Mouse (Mus musculus): ENCODE results near the gene Mbnl1. TPM values are rescaled to one million over a fixed set of nuclear protein-coding genes. Genes with fewer than 3 reads are reported as not detected.

Gene Mbnl1
- polyA plus RNA-seq, 1 experiment from 2014 or later: 68.8 TPM

DNA sequence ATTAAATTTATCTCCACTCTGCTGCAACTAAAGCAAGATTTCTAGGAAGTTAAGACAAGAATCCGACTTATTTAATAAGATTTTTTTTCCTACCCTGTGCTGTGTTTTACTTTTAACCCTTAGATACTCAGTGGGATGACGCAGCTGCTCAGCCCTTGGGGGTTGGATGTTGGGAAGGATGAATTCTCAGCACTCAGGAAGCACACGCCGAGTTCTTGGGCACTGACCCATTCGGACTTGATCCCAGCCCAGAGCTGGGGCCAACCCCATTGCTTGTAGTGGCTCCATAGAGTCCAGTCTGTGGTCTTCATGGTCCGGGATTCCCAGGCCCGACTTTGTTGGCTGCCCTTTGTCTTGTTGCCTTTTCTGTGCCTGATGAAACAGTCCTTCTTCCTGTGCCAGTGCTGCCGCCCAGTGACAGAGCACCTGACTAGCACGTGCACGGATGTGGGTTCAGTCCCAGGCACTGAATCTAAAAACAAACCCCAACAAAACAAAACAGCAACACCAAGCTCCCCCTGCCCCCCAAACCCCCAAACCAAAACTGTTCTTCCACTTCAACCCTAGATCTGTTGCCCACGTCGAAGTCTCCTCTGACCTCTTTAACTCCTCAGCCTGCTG is 43.5 kb downstream of the Mbnl1 start:
- no peaks in the 10 kb centered on the region for H3K27me3 ChIP-seq (ENCODE audit: control insufficient read depth, insufficient read depth, low read length)
- H3K9ac ChIP-seq (replicated peaks; ENCODE audit: low read length): no peak overlapping the region
- no peak overlapping the region for H3K27ac ChIP-seq (replicated peaks; ENCODE audit: low read depth, low read length)
- ATAC-seq (replicated peaks; ENCODE audit: insufficient number of reproducible peaks, low FRiP score, low TSS enrichment, low read depth): no peak
- H3K4me2 ChIP-seq (ENCODE audit: low read depth, low read length): no peak overlapping the region
- H3K4me3 ChIP-seq (ENCODE audit: low read depth, low read length): no peak overlapping the region
- no peaks in the 10 kb centered on the region for H3K36me3 ChIP-seq (replicated peaks; ENCODE audit: control insufficient read depth, insufficient read depth, low read depth, low read length)
- no peaks in the 10 kb centered on the region for H3K9me3 ChIP-seq (replicated peaks; ENCODE audit: control insufficient read depth, low read length)
- no peaks in the 10 kb centered on the region for H3K4me1 ChIP-seq (ENCODE audit: control insufficient read depth, insufficient read depth, low read length)
- WGBS: 32% methylated on average over 12 of the region's 12 CpGs
- DNase-seq (ENCODE audit: low spot score): no peak

DNA sequence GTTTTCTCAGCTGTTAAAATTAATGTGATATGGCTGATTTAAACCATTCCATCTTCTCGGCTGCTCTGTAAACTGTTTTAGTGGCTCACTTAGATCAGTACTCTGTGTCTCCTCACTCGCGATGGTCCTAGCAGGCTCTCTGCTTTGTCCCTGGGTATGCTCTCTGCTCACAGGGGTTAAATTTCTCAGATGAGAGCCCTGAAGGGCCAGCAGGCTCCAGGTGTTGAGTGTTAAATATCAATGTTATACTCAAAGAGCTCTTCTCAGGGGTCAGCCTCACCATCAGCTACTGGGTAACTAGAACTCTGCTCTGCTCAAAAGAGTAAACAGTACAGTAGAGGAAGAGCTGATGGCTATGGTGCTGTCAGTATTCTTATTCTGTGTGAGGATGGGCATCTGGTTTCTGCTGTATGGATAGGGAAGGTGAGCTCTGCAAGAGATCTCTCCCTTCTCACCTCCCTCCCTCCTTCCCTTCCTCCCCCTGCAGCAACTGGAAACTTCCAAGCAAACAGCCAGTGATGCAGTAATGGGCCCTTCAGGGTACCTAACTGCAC is 44.7 kb downstream of the Mbnl1 start:
- DNase-seq (ENCODE audit: low spot score) (no peak), ATAC-seq (replicated peaks; ENCODE audit: insufficient number of reproducible peaks, low FRiP score, low TSS enrichment, low read depth) (no peak; the same call in 1 of the 2 replicates)
- H3K9me3 ChIP-seq (replicated peaks; ENCODE audit: control insufficient read depth, low read length): no peaks in the 10 kb centered on the region
- no peaks in the 10 kb centered on the region for H3K27me3 ChIP-seq (ENCODE audit: control insufficient read depth, insufficient read depth, low read length)
- no peak overlapping the region for H3K9ac ChIP-seq (replicated peaks; ENCODE audit: low read length)
- WGBS: 35% methylated on average over 3 of the region's 3 CpGs
- H3K36me3 ChIP-seq (replicated peaks; ENCODE audit: control insufficient read depth, insufficient read depth, low read depth, low read length): no peaks in the 10 kb centered on the region
- H3K27ac ChIP-seq (replicated peaks; ENCODE audit: low read depth, low read length): 0 out of 2 replicates have a peak overlapping the region, but pooled peaks have one; percentile 20
- no peak overlapping the region; the same call in 1 of the 2 replicates for H3K4me2 ChIP-seq (ENCODE audit: low read depth, low read length)
- no peak overlapping the region for H3K4me3 ChIP-seq (ENCODE audit: low read depth, low read length)
- H3K4me1 ChIP-seq (ENCODE audit: control insufficient read depth, insufficient read depth, low read length): no peaks in the 10 kb centered on the region

DNA sequence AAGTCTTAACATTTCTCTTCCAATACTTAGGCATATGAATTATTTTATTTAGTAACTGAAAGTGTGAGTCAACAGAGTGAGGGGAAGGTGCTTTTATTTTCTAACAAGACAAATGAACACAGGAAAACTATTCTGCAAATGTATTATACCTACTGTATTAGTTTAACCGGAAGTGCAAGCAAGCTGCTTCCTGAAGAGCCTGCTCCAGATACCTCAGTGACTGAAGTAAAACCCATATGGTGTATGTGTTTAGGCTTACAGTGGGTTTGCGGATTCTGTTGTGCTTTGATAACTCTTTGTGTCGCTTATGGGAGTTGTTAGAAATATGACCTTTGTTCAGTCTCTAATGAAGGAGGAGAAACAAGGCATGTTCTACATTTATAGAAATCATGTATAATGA is 46.7 kb downstream of the Mbnl1 start:
- DNase-seq (ENCODE audit: low spot score) (no peak), ATAC-seq (replicated peaks; ENCODE audit: insufficient number of reproducible peaks, low FRiP score, low TSS enrichment, low read depth) (no peak)
- Histone ChIP-seq H3K4me1 (ENCODE audit: control insufficient read depth, insufficient read depth, low read length) (no peaks in the 10 kb centered on the region), H3K9ac (replicated peaks; ENCODE audit: low read length) (no peak overlapping the region), H3K27ac (replicated peaks; ENCODE audit: low read depth, low read length) (no peak overlapping the region), H3K27me3 (ENCODE audit: control insufficient read depth, insufficient read depth, low read length) (no peaks in the 10 kb centered on the region), H3K4me3 (ENCODE audit: low read depth, low read length) (no peak overlapping the region), H3K9me3 (replicated peaks; ENCODE audit: control insufficient read depth, low read length) (no peaks in the 10 kb centered on the region), H3K36me3 (replicated peaks; ENCODE audit: control insufficient read depth, insufficient read depth, low read depth, low read length) (no peaks in the 10 kb centered on the region), H3K4me2 (ENCODE audit: low read depth, low read length) (no peak overlapping the region)
- WGBS: 74% methylated on average over 3 of the region's 3 CpGs

DNA sequence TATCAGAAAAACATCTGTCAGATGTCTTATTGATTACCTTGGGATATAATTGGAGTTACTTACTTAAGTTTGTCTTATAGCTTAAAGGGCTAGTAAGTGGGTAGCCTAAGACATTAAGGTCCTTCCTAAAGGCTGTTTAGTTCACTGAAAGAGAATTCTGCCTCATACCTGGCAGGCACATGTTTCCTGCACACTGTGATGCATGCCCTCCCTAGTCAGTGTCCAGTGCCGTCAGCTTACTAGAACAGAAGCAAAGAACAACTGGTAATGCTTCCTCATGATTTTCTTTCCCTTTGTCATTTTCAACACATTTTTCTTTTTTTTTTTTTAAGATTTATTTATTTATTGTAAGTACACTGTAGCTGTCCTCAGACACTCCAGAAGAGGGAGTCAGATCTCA is 51.5 kb downstream of the Mbnl1 start:
- Histone ChIP-seq H3K4me2 (ENCODE audit: low read depth, low read length) (no peak overlapping the region), H3K9ac (replicated peaks; ENCODE audit: low read length) (no peak overlapping the region), H3K27ac (replicated peaks; ENCODE audit: low read depth, low read length) (no peak overlapping the region), H3K27me3 (ENCODE audit: control insufficient read depth, insufficient read depth, low read length) (no peaks in the 10 kb centered on the region), H3K4me1 (ENCODE audit: control insufficient read depth, insufficient read depth, low read length) (no peaks in the 10 kb centered on the region), H3K9me3 (replicated peaks; ENCODE audit: control insufficient read depth, low read length) (no peaks in the 10 kb centered on the region), H3K4me3 (ENCODE audit: low read depth, low read length) (no peak overlapping the region), H3K36me3 (replicated peaks; ENCODE audit: control insufficient read depth, insufficient read depth, low read depth, low read length) (no peaks in the 10 kb centered on the region)
- WGBS: 88% methylated on average over 1 of the region's 1 CpGs
- ATAC-seq (replicated peaks; ENCODE audit: insufficient number of reproducible peaks, low FRiP score, low TSS enrichment, low read depth): no peak
- no peak for DNase-seq (ENCODE audit: low spot score)

DNA sequence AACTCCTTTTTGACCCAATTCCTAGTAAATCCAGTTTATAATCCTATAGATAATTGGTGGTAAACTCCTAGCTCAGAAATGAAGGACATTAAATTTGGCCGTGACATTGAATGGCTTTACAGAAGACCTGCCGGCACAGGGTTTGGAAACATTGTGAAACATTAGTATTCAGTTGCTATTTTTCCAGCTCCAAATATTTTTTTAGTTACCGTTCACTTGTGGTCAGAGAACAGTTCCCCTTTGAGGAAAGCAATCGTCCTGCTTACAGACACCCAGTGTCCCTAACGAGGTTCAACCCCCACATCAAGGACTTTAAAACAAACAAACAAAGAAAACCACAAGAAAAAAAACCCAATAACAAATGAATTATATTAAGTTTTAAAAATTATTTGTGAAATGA is 58.7 kb downstream of the Mbnl1 start:
- H3K36me3 ChIP-seq (replicated peaks; ENCODE audit: control insufficient read depth, insufficient read depth, low read depth, low read length): no peaks in the 10 kb centered on the region
- ATAC-seq (replicated peaks; ENCODE audit: insufficient number of reproducible peaks, low FRiP score, low TSS enrichment, low read depth): no peak
- H3K4me2 ChIP-seq (ENCODE audit: low read depth, low read length): no peak overlapping the region
- no peaks in the 10 kb centered on the region for H3K27me3 ChIP-seq (ENCODE audit: control insufficient read depth, insufficient read depth, low read length)
- no peak overlapping the region for H3K9ac ChIP-seq (replicated peaks; ENCODE audit: low read length)
- H3K9me3 ChIP-seq (replicated peaks; ENCODE audit: control insufficient read depth, low read length): no peaks in the 10 kb centered on the region
- 63% methylated on average over 5 of the region's 5 CpGs for WGBS
- H3K27ac ChIP-seq (replicated peaks; ENCODE audit: low read depth, low read length): no peak overlapping the region
- no peaks in the 10 kb centered on the region for H3K4me1 ChIP-seq (ENCODE audit: control insufficient read depth, insufficient read depth, low read length)
- H3K4me3 ChIP-seq (ENCODE audit: low read depth, low read length): no peak overlapping the region
- no peak for DNase-seq (ENCODE audit: low spot score)

DNA sequence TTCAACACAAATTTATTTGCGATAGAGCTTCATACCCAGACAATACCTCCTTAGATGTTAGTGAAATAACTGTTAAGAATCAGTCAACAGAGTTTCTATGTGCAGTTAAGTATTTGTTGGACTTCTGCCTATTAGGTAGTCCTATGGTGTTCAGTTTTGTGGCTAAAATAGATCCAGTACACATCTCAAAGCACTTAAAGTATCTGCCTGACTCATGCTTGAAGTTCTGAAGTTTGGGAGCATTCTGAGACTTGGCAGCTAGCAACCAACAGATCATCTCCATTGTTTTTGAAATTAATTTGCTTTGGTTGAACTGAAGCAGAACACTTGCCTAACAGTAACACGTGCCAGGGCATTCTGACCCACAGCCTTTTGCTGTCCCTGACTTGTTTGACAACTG is 59.2 kb downstream of the Mbnl1 start:
- Histone ChIP-seq H3K4me3 (ENCODE audit: low read depth, low read length) (no peak overlapping the region), H3K9ac (replicated peaks; ENCODE audit: low read length) (no peak overlapping the region), H3K27ac (replicated peaks; ENCODE audit: low read depth, low read length) (no peak overlapping the region), H3K4me2 (ENCODE audit: low read depth, low read length) (no peak overlapping the region), H3K36me3 (replicated peaks; ENCODE audit: control insufficient read depth, insufficient read depth, low read depth, low read length) (no peaks in the 10 kb centered on the region), H3K9me3 (replicated peaks; ENCODE audit: control insufficient read depth, low read length) (no peaks in the 10 kb centered on the region), H3K27me3 (ENCODE audit: control insufficient read depth, insufficient read depth, low read length) (no peaks in the 10 kb centered on the region), H3K4me1 (ENCODE audit: control insufficient read depth, insufficient read depth, low read length) (no peaks in the 10 kb centered on the region)
- ATAC-seq (replicated peaks; ENCODE audit: insufficient number of reproducible peaks, low FRiP score, low TSS enrichment, low read depth) (no peak), DNase-seq (ENCODE audit: low spot score) (no peak)
- WGBS: 57% methylated on average over 2 of the region's 2 CpGs

DNA sequence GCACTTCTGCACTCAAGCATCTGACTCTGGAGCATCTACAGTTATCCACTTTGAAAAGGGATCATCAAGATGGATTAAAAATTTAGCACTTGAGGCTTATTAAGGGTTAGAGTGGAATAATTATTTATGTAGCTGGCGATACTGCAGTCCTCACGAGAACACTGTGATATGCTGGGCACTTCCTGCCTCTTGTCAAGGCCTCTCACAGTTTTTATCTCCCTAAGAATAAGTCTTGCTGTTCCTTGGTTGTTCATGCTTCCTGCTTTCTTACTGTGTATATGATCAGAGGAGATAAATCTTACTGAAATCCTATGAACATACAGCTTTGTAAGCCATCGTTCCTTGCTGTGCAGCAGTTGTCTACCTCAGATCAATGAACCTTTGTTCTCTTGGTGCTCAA is 62.6 kb downstream of the Mbnl1 start:
- Histone ChIP-seq H3K36me3 (replicated peaks; ENCODE audit: control insufficient read depth, insufficient read depth, low read depth, low read length) (no peaks in the 10 kb centered on the region), H3K4me2 (ENCODE audit: low read depth, low read length) (no peak overlapping the region), H3K27me3 (ENCODE audit: control insufficient read depth, insufficient read depth, low read length) (no peaks in the 10 kb centered on the region), H3K9me3 (replicated peaks; ENCODE audit: control insufficient read depth, low read length) (no peaks in the 10 kb centered on the region), H3K4me3 (ENCODE audit: low read depth, low read length) (no peak overlapping the region), H3K9ac (replicated peaks; ENCODE audit: low read length) (no peak overlapping the region), H3K27ac (replicated peaks; ENCODE audit: low read depth, low read length) (no peak overlapping the region), H3K4me1 (ENCODE audit: control insufficient read depth, insufficient read depth, low read length) (no peaks in the 10 kb centered on the region)
- DNase-seq (ENCODE audit: low spot score): no peak
- ATAC-seq (replicated peaks; ENCODE audit: insufficient number of reproducible peaks, low FRiP score, low TSS enrichment, low read depth): no peak
- 50% methylated on average over 3 of the region's 3 CpGs for WGBS

DNA sequence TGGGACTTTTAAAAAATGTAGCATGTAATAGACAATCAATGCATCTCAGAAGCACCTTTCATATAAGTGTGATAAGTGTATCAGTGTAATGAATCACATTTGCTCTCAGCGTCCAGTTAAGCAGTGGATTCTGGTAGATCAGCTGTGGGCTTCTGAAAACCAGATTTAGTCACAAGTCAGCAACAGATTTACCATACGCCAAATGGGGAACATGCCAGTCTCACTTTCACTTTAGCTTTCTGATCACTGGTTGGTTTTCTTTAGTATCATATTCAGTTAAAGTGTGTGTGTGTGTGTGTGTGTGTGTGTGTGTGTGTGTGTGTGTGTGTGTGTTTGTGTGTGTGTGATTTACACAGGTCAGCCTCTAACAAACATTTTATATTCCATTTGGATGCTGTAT is 64.4 kb downstream of the Mbnl1 start:
- ATAC-seq (replicated peaks; ENCODE audit: insufficient number of reproducible peaks, low FRiP score, low TSS enrichment, low read depth): no peak
- no peaks in the 10 kb centered on the region for H3K9me3 ChIP-seq (replicated peaks; ENCODE audit: control insufficient read depth, low read length)
- no peak overlapping the region for H3K27ac ChIP-seq (replicated peaks; ENCODE audit: low read depth, low read length)
- no peak overlapping the region for H3K9ac ChIP-seq (replicated peaks; ENCODE audit: low read length)
- no peak overlapping the region for H3K4me2 ChIP-seq (ENCODE audit: low read depth, low read length)
- H3K4me1 ChIP-seq (ENCODE audit: control insufficient read depth, insufficient read depth, low read length): no peaks in the 10 kb centered on the region
- no peak overlapping the region for H3K4me3 ChIP-seq (ENCODE audit: low read depth, low read length)
- no peaks in the 10 kb centered on the region for H3K36me3 ChIP-seq (replicated peaks; ENCODE audit: control insufficient read depth, insufficient read depth, low read depth, low read length)
- WGBS: 71% methylated on average over 2 of the region's 2 CpGs
- DNase-seq (ENCODE audit: low spot score): no peak
- H3K27me3 ChIP-seq (ENCODE audit: control insufficient read depth, insufficient read depth, low read length): no peaks in the 10 kb centered on the region
